28 mouse cellular contexts compared by ENCODE assay signal in genomic region chr13:101096856-101097255, GRCm38 (mm10).
DNase-seq lines count a peak whose midpoint lies in the region; ATAC-seq and TF ChIP-seq lines count a peak whose summit lies in the region.
"Had no signal": no experiment of that assay in that cellular context is flagged by ENCODE, and none has a peak within 500 bp of the region (broad histone marks: within the 10 kb centered on the region; RNA-seq: fewer than 3 reads in every experiment).

No protein-coding gene starts in this region.

- peak; percentile 11 for DNase-seq in lung, embryonic 14.5 days
- DNase-seq in lung, postnatal 10 days, result no peak
- DNase-seq in 416B (ENCODE audit: low read depth) (peak; percentile 5), adipocyte (ENCODE audit: low spot score) (peak; percentile 5)
- no peak for DNase-seq in embryo, embryonic 11 days
- DNase-seq: adrenal gland, adult 8-10 months; cerebellum, adult 8-10 months; heart, adult 11 months; heart, postnatal 4 days; kidney, adult 8-10 months; kidney, postnatal 14 days; liver; right cerebral cortex, adult 18-20 months; right cerebral cortex, postnatal 4 days had no signal

- H3K27ac ChIP-seq in lung, embryonic 14.5 days (ENCODE audit: low read depth), result no peak overlapping the region
- H3K27ac ChIP-seq: embryonic facial prominence, embryonic 12.5 days; forebrain, embryonic 10.5 days; forebrain, embryonic 15.5 days; hindbrain, embryonic 13.5 days; liver, embryonic 15.5 days; midbrain, embryonic 12.5 days; neural tube, embryonic 12.5 days had no signal

- H3K36me3 ChIP-seq in lung, embryonic 14.5 days (ENCODE audit: insufficient read depth), result no peaks in the 10 kb centered on the region
- H3K36me3 ChIP-seq: embryonic facial prominence, embryonic 12.5 days; forebrain, embryonic 10.5 days; forebrain, embryonic 15.5 days; heart, embryonic 12.5 days; hindbrain, embryonic 13.5 days; liver, embryonic 15.5 days; midbrain, embryonic 12.5 days; neural tube, embryonic 12.5 days had no signal

- no peak overlapping the region for H3K4me3 ChIP-seq in lung, embryonic 14.5 days (ENCODE audit: low read depth, low read length)
- H3K4me3 ChIP-seq: embryonic facial prominence, embryonic 12.5 days; forebrain, embryonic 10.5 days; forebrain, embryonic 15.5 days; heart, embryonic 12.5 days; hindbrain, embryonic 13.5 days; liver, embryonic 15.5 days; megakaryocyte, embryonic 14.5 days; midbrain, embryonic 12.5 days; myocyte; neural tube, embryonic 12.5 days had no signal

- no peak overlapping the region for H3K9ac ChIP-seq in lung, embryonic 14.5 days
- H3K9ac ChIP-seq: embryonic facial prominence, embryonic 12.5 days; forebrain, embryonic 15.5 days; heart, embryonic 12.5 days; hindbrain, embryonic 13.5 days; liver, embryonic 15.5 days; midbrain, embryonic 12.5 days; neural tube, embryonic 12.5 days had no signal

- ATAC-seq in lung, embryonic 14.5 days (ENCODE audit: insufficient read depth), result no peak
- ATAC-seq in megakaryocyte progenitor cell, adult 5-6 weeks (replicated peaks; ENCODE audit: poor library complexity), result peak; percentile 65
- ATAC-seq: activated CD4-positive, CD25-positive, alpha-beta regulatory T cell, adult 4 months; forebrain, embryonic 15.5 days; intestine, embryonic 16.5 days had no signal

- 44% methylated on average over 1 of the region's 1 CpGs for WGBS in lung, embryonic 14.5 days

- no peaks in the 10 kb centered on the region for H3K9me3 ChIP-seq in lung, embryonic 14.5 days (ENCODE audit: low read depth, low read length)
- H3K9me3 ChIP-seq: embryonic facial prominence, embryonic 12.5 days; forebrain, embryonic 10.5 days; forebrain, embryonic 15.5 days; hindbrain, embryonic 13.5 days; liver, embryonic 15.5 days; midbrain, embryonic 12.5 days; neural tube, embryonic 12.5 days had no signal

- no peaks in the 10 kb centered on the region for H3K27me3 ChIP-seq in lung, embryonic 14.5 days (ENCODE audit: insufficient read depth, low read length)
- H3K27me3 ChIP-seq: CH12.LX; embryonic facial prominence, embryonic 12.5 days; forebrain, embryonic 15.5 days; heart, embryonic 12.5 days; hindbrain, embryonic 13.5 days; liver, embryonic 15.5 days; megakaryocyte, embryonic 14.5 days; midbrain, embryonic 12.5 days; neural tube, embryonic 12.5 days had no signal

- TF ChIP-seq CTCF in lung, embryonic 14.5 days (IDR thresholded peaks at IDR 0.05; ENCODE audit: low read depth), result no peak

- H3K4me1 ChIP-seq in lung, embryonic 14.5 days (ENCODE audit: insufficient read depth), result no peaks in the 10 kb centered on the region
- H3K4me1 ChIP-seq: forebrain, embryonic 10.5 days; forebrain, embryonic 15.5 days; heart, embryonic 12.5 days; hindbrain, embryonic 13.5 days; liver, embryonic 15.5 days; megakaryocyte, embryonic 14.5 days; midbrain, embryonic 12.5 days; neural tube, embryonic 12.5 days had no signal

- no peak overlapping the region for H3K4me2 ChIP-seq in lung, embryonic 14.5 days
- H3K4me2 ChIP-seq: embryonic facial prominence, embryonic 12.5 days; forebrain, embryonic 15.5 days; heart, embryonic 12.5 days; hindbrain, embryonic 13.5 days; liver, embryonic 15.5 days; midbrain, embryonic 12.5 days; neural tube, embryonic 12.5 days had no signal

Comparison
In these comparisons a context has a peak if more than half of its experiments do, and no peak if none do; other contexts are left out.
1. DNase-seq: peak in lung, embryonic 14.5 days (single experiment), 416B (single experiment) and adipocyte (single experiment); none in lung, postnatal 10 days (single experiment) and embryo, embryonic 11 days (single experiment).